Comparison of ENCODE assay signal across 35 mouse cellular contexts in genomic region chr11:44356171-44356570, GRCm38 (mm10). TPM values are rescaled to one million over a fixed set of nuclear protein-coding genes. Genes with fewer than 3 reads are reported as not detected.
"Had no signal": no experiment of that assay in that cellular context is flagged by ENCODE, and none has a peak within 500 bp of the region (broad histone marks: within the 10 kb centered on the region; RNA-seq: fewer than 3 reads in every experiment).

No protein-coding gene starts in this region.

- H3K27me3 ChIP-seq: heart, embryonic 13.5 days; heart, embryonic 15.5 days; hindbrain, embryonic 12.5 days; intestine, embryonic 15.5 days; kidney, embryonic 15.5 days; limb, embryonic 12.5 days; liver, embryonic 13.5 days; liver, embryonic 15.5 days had no signal

- H3K36me3 ChIP-seq: heart, embryonic 13.5 days; heart, embryonic 15.5 days; hindbrain, embryonic 10.5 days; hindbrain, embryonic 12.5 days; intestine, embryonic 15.5 days; kidney, embryonic 15.5 days; limb, embryonic 10.5 days; limb, embryonic 12.5 days; liver, embryonic 13.5 days; liver, embryonic 15.5 days had no signal

- DNase-seq: gastrocnemius, postnatal 25 days; heart, adult 2 months; heart, postnatal 14 days; heart, postnatal 36 days; kidney, adult 18-20 months; kidney, adult 9 months; kidney, postnatal 25 days; kidney, postnatal 4 days; layer of hippocampus, postnatal 36 days; liver; liver, embryonic 13.5 days had no signal

- ATAC-seq: hindbrain, embryonic 16.5 days; inflammation-experienced regulatory T-cells, adult 6 months; intestine, embryonic 15.5 days; intestine, postnatal 0 days had no signal

- H3K4me3 ChIP-seq: heart, adult 2 months; heart, embryonic 13.5 days; heart, embryonic 15.5 days; hindbrain, embryonic 10.5 days; hindbrain, embryonic 12.5 days; intestine, embryonic 15.5 days; kidney, embryonic 15.5 days; layer of hippocampus, adult 2 months; limb, embryonic 10.5 days; limb, embryonic 12.5 days; liver, embryonic 13.5 days; liver, embryonic 15.5 days had no signal

RNA-seq across cellular contexts. Expression of gene Il12b, which starts 43.7 kb away (rescaled TPM):
- total RNA-seq: gastrocnemius, adult 18-20 months; gastrocnemius, adult 8-10 months; gastrocnemius, postnatal 25 days; gastrocnemius, postnatal 4 days; heart, adult 2 months; heart, postnatal 14 days; heart, postnatal 36 days; layer of hippocampus, adult 2 months; layer of hippocampus, postnatal 10 days; layer of hippocampus, postnatal 36 days; left cerebral cortex, adult 18-20 months; left cerebral cortex, adult 8-10 months; left cerebral cortex, postnatal 10 days; left cerebral cortex, postnatal 25 days had no signal
- polyA plus RNA-seq: heart, adult 2 months; heart, embryonic 11.5 days; heart, embryonic 15.5 days; heart, postnatal 0 days; hindbrain, embryonic 10.5 days; hindbrain, embryonic 12.5 days; hindbrain, embryonic 16.5 days; intestine, embryonic 15.5 days; intestine, postnatal 0 days; kidney, embryonic 15.5 days; limb, embryonic 10.5 days; limb, embryonic 12.5 days; liver, embryonic 11.5 days; liver, embryonic 13.5 days; liver, embryonic 15.5 days had no signal
